Comparison of ENCODE assay signal across 12 mouse cellular contexts in the genomic region with DNA sequence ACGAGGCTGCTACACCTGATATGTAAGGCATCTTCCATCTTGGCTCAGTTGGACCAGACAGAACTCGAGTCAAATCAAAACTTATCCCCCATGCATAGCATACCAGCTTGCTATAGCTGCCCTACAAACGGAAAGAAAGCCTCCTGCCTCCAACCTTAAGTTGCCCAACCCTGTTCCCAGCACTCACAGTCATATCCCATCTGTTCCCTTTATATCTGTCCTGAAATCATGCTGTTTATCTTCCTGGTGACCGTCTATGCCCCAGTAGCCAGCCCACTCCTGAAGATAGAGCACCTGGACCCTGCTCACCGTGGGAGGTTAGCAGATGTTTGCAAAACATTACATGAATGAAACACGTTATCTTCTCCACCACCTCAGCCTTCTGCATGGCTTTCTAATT. TPM values are rescaled to one million over a fixed set of nuclear protein-coding genes. Genes with fewer than 3 reads are reported as not detected.
DNase-seq lines count a peak whose midpoint lies in the region.
"Had no signal": no experiment of that assay in that cellular context is flagged by ENCODE, and none has a peak within 500 bp of the region (broad histone marks: within the 10 kb centered on the region; RNA-seq: fewer than 3 reads in every experiment).

No protein-coding gene starts in this region.

- DNase-seq in cerebellum, adult 8-10 months = peak; percentile 13
- no peak for DNase-seq in cerebellum, adult 11-12 months
- peak; percentile 59 for DNase-seq in heart, adult 11 months
- DNase-seq in heart, adult 8-10 months (ENCODE audit: low spot score) = no peak
- DNase-seq in right cerebral cortex, postnatal 10 days (ENCODE audit: low spot score in 2 of 2) = peak; percentile 13
- no peak for DNase-seq in right cerebral cortex, adult 2 months (ENCODE audit: low spot score in 2 of 2)
- no peak for DNase-seq in lung, postnatal 36 days
- DNase-seq: adrenal gland, postnatal 10 days; gastrocnemius, adult 2 months; gastrocnemius, postnatal 25 days had no signal

RNA-seq across cellular contexts. Expression of a gene that starts 9.0 kb away (rescaled TPM):
- 10 to 100 TPM; 21.2 to 26.3 (median 24.3) TPM for total RNA-seq in heart, adult 8-10 months (2022)
- total RNA-seq: granulocyte monocyte progenitor cell, adult 5-6 weeks; MEL had no signal

Comparison
In these comparisons a context has a peak if more than half of its experiments do, and no peak if none do; other contexts are left out.
1. DNase-seq: peak in cerebellum, adult 8-10 months (single experiment), heart, adult 11 months (single experiment) and right cerebral cortex, postnatal 10 days (2 of 2); none in cerebellum, adult 11-12 months (single experiment), heart, adult 8-10 months (single experiment), right cerebral cortex, adult 2 months (0 of 2) and lung, postnatal 36 days (single experiment).